Mouse (Mus musculus) intestine, postnatal 0 days (tissue): ENCODE measurements around the gene Smarcc1. TPM values are rescaled to one million over a fixed set of nuclear protein-coding genes. Genes with fewer than 3 reads are reported as not detected.

Experiments used
- ATAC-seq: fragments of 200-750 bp; cut with Nextera tagmentation; 2 replicates; pipeline ENCODE4 v1.8.0; 2017; ENCODE audit warnings: mild to moderate bottlenecking, moderate TSS enrichment, moderate library complexity
- H3K27ac ChIP-seq: fragments of 300-500 bp; sonication (generic); 2 replicates; pipeline ENCODE4 v1.5.1; 2014; ENCODE audit warnings: mild to moderate bottlenecking, low read depth, low read length, moderate library complexity
- H3K27me3 ChIP-seq: fragments of 300-500 bp; sonication (generic); replicated peaks from 2 replicates; pipeline ENCODE4 v1.6.1; 2014; ENCODE audit warnings: low read length, mixed read lengths; ENCODE audit not compliant: control insufficient read depth, insufficient read depth
- H3K36me3 ChIP-seq: fragments of 300-500 bp; sonication (generic); 2 replicates; pipeline ENCODE4 v1.6.1; 2014; ENCODE audit warnings: mild to moderate bottlenecking, moderate library complexity; ENCODE audit not compliant: control insufficient read depth, insufficient read depth
- H3K4me1 ChIP-seq: fragments of 300-500 bp; sonication (generic); replicated peaks from 2 replicates; pipeline ENCODE4 v1.6.1; 2014; ENCODE audit warnings: antibody characterized with exemption, low read length, mixed read lengths; ENCODE audit not compliant: control insufficient read depth, insufficient read depth
- H3K4me2 ChIP-seq: fragments of 300-500 bp; sonication (generic); replicated peaks from 2 replicates; pipeline ENCODE4 v1.6.1; 2014; ENCODE audit warnings: low read depth, mild to moderate bottlenecking, moderate library complexity
- H3K4me3 ChIP-seq: fragments of 300-500 bp; sonication (generic); 2 replicates; pipeline ENCODE4 v1.5.1; 2014; ENCODE audit warnings: low read depth, low read length
- H3K9ac ChIP-seq: fragments of 300-500 bp; sonication (generic); 2 replicates; pipeline ENCODE4 v1.6.1; 2014; ENCODE audit warnings: mild to moderate bottlenecking, low read depth, low read length
- H3K9me3 ChIP-seq: fragments of 300-500 bp; sonication (generic); 2 replicates; pipeline ENCODE4 v1.6.1; 2016; ENCODE audit warnings: mixed run types; ENCODE audit not compliant: control insufficient read depth
- CTCF ChIP-seq: sonication (generic); IDR thresholded peaks from 2 replicates; pipeline ENCODE4 v1.5.1; 2016; ENCODE audit warnings: low read depth, mild to moderate bottlenecking, control low read depth, antibody characterized with exemption, moderate library complexity
- WGBS: fragments of 180-500 bp; shearing (Covaris S2); extraction: QIAGEN DNeasy Blood & Tissue Kit; methylation state at CpG from one replicate; pipeline ENCODE4 v1.1.7; 2014; 5-methylcytosine and 5-hydroxymethylcytosine counted together
- polyA plus RNA-seq: library from polyadenylated mRNA; unstranded; fragments of >200 nt; fragmentation: Nextera tagmentation; extraction: Ambion mirVana; gene quantifications from 2 replicates; pipeline ENCODE4 v1.2.1, GENCODE M21; 2015

The Smarcc1 gene
- polyA plus RNA-seq, 1 experiment from 2014 or later, result 21.6 TPM

- ATAC-seq, result no peak
- no peak for TF ChIP-seq CTCF
- no peak overlapping the region for H3K27ac ChIP-seq
- H3K4me2 ChIP-seq, result no peak overlapping the region
- no peaks in the 10 kb centered on the region for H3K9me3 ChIP-seq
- H3K36me3 ChIP-seq, result peaks cover 82% of the 10 kb centered on the region
- 82% methylated on average over 3 of the region's 3 CpGs for WGBS
- H3K27me3 ChIP-seq, result no peaks in the 10 kb centered on the region
- H3K9ac ChIP-seq, result no peak overlapping the region
- H3K4me1 ChIP-seq, result no peaks in the 10 kb centered on the region
- H3K4me3 ChIP-seq, result no peak overlapping the region
Observed at GRCm38 (mm10) chr9:110081066-110081465, 36.4 kb upstream of the Smarcc1 start.

GRCm38 (mm10) chr9:110084201-110084964, 33.1 kb upstream of the Smarcc1 start:
- H3K4me3 ChIP-seq, result no peak overlapping the region
- H3K4me2 ChIP-seq, result no peak overlapping the region
- ATAC-seq, result no peak; the same call in 1 of the 2 replicates
- peaks cover 95% of the 10 kb centered on the region for H3K36me3 ChIP-seq
- H3K27ac ChIP-seq, result no peak overlapping the region
- no peaks in the 10 kb centered on the region for H3K4me1 ChIP-seq
- H3K9ac ChIP-seq, result no peak overlapping the region
- 71% methylated on average over 25 of the region's 25 CpGs for WGBS
- no peaks in the 10 kb centered on the region for H3K27me3 ChIP-seq
- no peaks in the 10 kb centered on the region for H3K9me3 ChIP-seq
- no peak for TF ChIP-seq CTCF

GRCm38 (mm10) chr9:110085693-110086092, 31.8 kb upstream of the Smarcc1 start:
- peaks cover 93% of the 10 kb centered on the region for H3K36me3 ChIP-seq
- WGBS, result 92% methylated on average over 8 of the region's 8 CpGs

GRCm38 (mm10) chr9:110093303-110093702, 24.2 kb upstream of the Smarcc1 start:
- no peaks in the 10 kb centered on the region for H3K9me3 ChIP-seq
- no peak overlapping the region for H3K27ac ChIP-seq
- peaks cover 71% of the 10 kb centered on the region for H3K36me3 ChIP-seq
- no peaks in the 10 kb centered on the region for H3K4me1 ChIP-seq
- H3K9ac ChIP-seq, result no peak overlapping the region
- peak; percentile 32 for TF ChIP-seq CTCF
- no peak for ATAC-seq
- H3K27me3 ChIP-seq, result no peaks in the 10 kb centered on the region
- WGBS, result 84% methylated on average over 4 of the region's 4 CpGs
- no peak overlapping the region for H3K4me3 ChIP-seq
- H3K4me2 ChIP-seq, result no peak overlapping the region

More at GRCm38 (mm10) chr9:110085693-110086092, 31.8 kb upstream of the Smarcc1 start:
- Histone ChIP-seq H3K27ac (no peak overlapping the region), H3K4me1 (no peaks in the 10 kb centered on the region), H3K4me3 (no peak overlapping the region), H3K4me2 (no peak overlapping the region), H3K9me3 (no peaks in the 10 kb centered on the region), H3K9ac (no peak overlapping the region), H3K27me3 (no peaks in the 10 kb centered on the region)
- no peak for ATAC-seq
- TF ChIP-seq CTCF, result no peak

- Histone ChIP-seq H3K4me2 (no peak overlapping the region), H3K27me3 (no peaks in the 10 kb centered on the region), H3K4me1 (no peaks in the 10 kb centered on the region), H3K9ac (no peak overlapping the region), H3K27ac (no peak overlapping the region), H3K4me3 (no peak overlapping the region), H3K36me3 (peaks cover 68% of the 10 kb centered on the region), H3K9me3 (no peaks in the 10 kb centered on the region)
- WGBS, result 96% methylated on average over 4 of the region's 4 CpGs
- TF ChIP-seq CTCF, result peak; percentile 17; the same call in 1 of the 2 replicates
- ATAC-seq, result no peak
Observed at GRCm38 (mm10) chr9:110094761-110095160, 22.7 kb upstream of the Smarcc1 start.

- whole genome bisulfite sequencing, result 96% methylated on average over 3 of the region's 3 CpGs
- no peak overlapping the region for H3K9ac ChIP-seq
- peaks cover 4% of the 10 kb centered on the region for H3K4me1 ChIP-seq
- no peaks in the 10 kb centered on the region for H3K9me3 ChIP-seq
- no peaks in the 10 kb centered on the region for H3K27me3 ChIP-seq
- H3K4me3 ChIP-seq, result no peak overlapping the region
- no peak overlapping the region for H3K4me2 ChIP-seq
- TF ChIP-seq CTCF, result no peak
- H3K27ac ChIP-seq, result no peak overlapping the region
- peaks cover 38% of the 10 kb centered on the region for H3K36me3 ChIP-seq
- no peak for ATAC-seq
Observed at GRCm38 (mm10) chr9:110097791-110098190, 19.7 kb upstream of the Smarcc1 start.
